10 mouse cellular contexts compared by ENCODE assay signal in the genomic region with DNA sequence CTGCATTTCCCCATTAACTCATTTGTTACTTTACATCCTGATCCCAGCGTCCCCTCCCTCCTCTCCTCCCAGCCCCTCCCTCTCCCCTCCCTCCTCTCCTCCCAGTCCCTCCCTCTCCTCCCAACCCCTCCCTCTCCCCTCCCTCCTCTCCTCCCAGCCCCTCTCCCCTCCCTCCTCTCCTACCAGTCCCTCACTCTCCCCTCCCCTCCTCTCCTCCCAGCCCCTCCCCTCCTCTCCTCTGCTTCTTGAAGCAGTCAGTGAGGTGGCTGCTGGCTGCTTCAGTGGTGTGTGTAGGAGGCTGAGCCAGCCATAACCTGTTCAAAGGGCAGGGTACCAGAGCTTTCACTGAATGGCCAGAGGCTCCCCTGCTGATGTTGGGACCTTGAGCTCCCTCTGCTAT. TPM values are rescaled to one million over a fixed set of nuclear protein-coding genes. Genes with fewer than 3 reads are reported as not detected.
A peak's percentile ranks its signal among the peaks of the same experiment; 100 is the strongest.
DNase-seq lines count a peak whose midpoint lies in the region; ATAC-seq and TF ChIP-seq lines count a peak whose summit lies in the region.
"Had no signal": no experiment of that assay in that cellular context is flagged by ENCODE, and none has a peak within 500 bp of the region (broad histone marks: within the 10 kb centered on the region; RNA-seq: fewer than 3 reads in every experiment).

No protein-coding gene starts in this region.

- TF ChIP-seq EP300 in MEL (IDR thresholded peaks at IDR 0.05; ENCODE audit: low read depth in 1 of 2, low read length in 2 of 2): no peak
- TF ChIP-seq EP300 in heart, adult 2 months (IDR thresholded peaks at IDR 0.05; ENCODE audit: insufficient read depth, low read depth, low read length): no peak

- no peaks in the 10 kb centered on the region for H3K79me2 ChIP-seq in MEL (ENCODE audit: control insufficient read depth, insufficient read depth, low read length, poor library complexity)
- H3K79me2 ChIP-seq in heart, adult 2 months (replicated peaks; ENCODE audit: control insufficient read depth, insufficient read depth, low read length): no peaks in the 10 kb centered on the region

- TF ChIP-seq POLR2A in MEL (IDR thresholded peaks at IDR 0.05; ENCODE audit: control insufficient read depth in 1 of 2, insufficient read depth in 1 of 2, low read depth in 1 of 2, low read length in 2 of 2, poor library complexity in 1 of 2): no peak
- TF ChIP-seq POLR2A in kidney, adult 2 months (IDR thresholded peaks at IDR 0.05; ENCODE audit: low read depth, low read length): no peak
- no peak for TF ChIP-seq POLR2A in heart, adult 2 months (IDR thresholded peaks at IDR 0.05; ENCODE audit: insufficient read depth, low read depth, low read length)

- H3K27me3 ChIP-seq in forebrain, embryonic 11.5 days (ENCODE audit: control insufficient read depth, insufficient read depth, low read length): no peaks in the 10 kb centered on the region
- H3K27me3 ChIP-seq in forebrain, embryonic 15.5 days: no peaks in the 10 kb centered on the region
- H3K27me3 ChIP-seq in MEL (ENCODE audit: control insufficient read depth in 1 of 2, insufficient read depth in 2 of 2, low read length in 2 of 2): no peaks in the 10 kb centered on the region
- no peaks in the 10 kb centered on the region for H3K27me3 ChIP-seq in kidney, adult 2 months (replicated peaks; ENCODE audit: control insufficient read depth, insufficient read depth, low read length)
- no peaks in the 10 kb centered on the region for H3K27me3 ChIP-seq in liver, embryonic 16.5 days (ENCODE audit: control insufficient read depth, insufficient read depth, low read depth, low read length)
- H3K27me3 ChIP-seq in heart, adult 2 months (ENCODE audit: control insufficient read depth, insufficient read depth, low read length): no peaks in the 10 kb centered on the region

- intact Hi-C loops in heart, adult 2 months (cut with DNase I): loop anchor here (10.0 kb wide), 1 partner anchor 1207 kb away; a partner anchor contains a TSS

- no peaks in the 10 kb centered on the region for H3K9me3 ChIP-seq in forebrain, embryonic 11.5 days (ENCODE audit: control insufficient read depth, low read length)
- no peaks in the 10 kb centered on the region for H3K9me3 ChIP-seq in forebrain, embryonic 15.5 days
- H3K9me3 ChIP-seq in MEL (replicated peaks; ENCODE audit: insufficient read depth, low read length): no peaks in the 10 kb centered on the region
- H3K9me3 ChIP-seq in liver, embryonic 16.5 days (replicated peaks; ENCODE audit: control insufficient read depth, low read length): no peaks in the 10 kb centered on the region

- H3K4me2 ChIP-seq in forebrain, embryonic 11.5 days (ENCODE audit: low read depth, low read length, severe bottlenecking): no peak overlapping the region
- no peak overlapping the region for H3K4me2 ChIP-seq in forebrain, embryonic 15.5 days (replicated peaks)
- no peak overlapping the region for H3K4me2 ChIP-seq in liver, embryonic 16.5 days (ENCODE audit: low read depth, low read length)

- no peak overlapping the region for H3K4me3 ChIP-seq in forebrain, embryonic 11.5 days (ENCODE audit: low read depth, low read length)
- H3K4me3 ChIP-seq in forebrain, embryonic 15.5 days: no peak overlapping the region
- H3K4me3 ChIP-seq in MEL (ENCODE audit: control insufficient read depth in 1 of 2, insufficient read depth in 1 of 2, low read depth in 2 of 2, low read length in 2 of 2): no peak overlapping the region
- no peak overlapping the region for H3K4me3 ChIP-seq in kidney, adult 2 months (ENCODE audit: insufficient read depth, low read depth, low read length)
- no peak overlapping the region for H3K4me3 ChIP-seq in liver, embryonic 16.5 days (ENCODE audit: low read depth, low read length)
- no peak overlapping the region for H3K4me3 ChIP-seq in heart, adult 2 months

- no peak overlapping the region for H3K27ac ChIP-seq in forebrain, embryonic 11.5 days (ENCODE audit: low read depth, low read length)
- no peak overlapping the region for H3K27ac ChIP-seq in forebrain, embryonic 15.5 days (replicated peaks)
- no peak overlapping the region for H3K27ac ChIP-seq in MEL (ENCODE audit: control insufficient read depth, low read depth, low read length)
- H3K27ac ChIP-seq in kidney, adult 2 months (ENCODE audit: insufficient read depth, low read depth, low read length): no peak overlapping the region
- no peak overlapping the region for H3K27ac ChIP-seq in liver, embryonic 16.5 days (ENCODE audit: low read length)
- H3K27ac ChIP-seq in heart, adult 2 months: no peak overlapping the region

- no peak for TF ChIP-seq RAD21 in MEL (IDR thresholded peaks at IDR 0.05; ENCODE audit: low read depth, low read length)

- 31% methylated on average over 1 of the region's 1 CpGs for WGBS in forebrain, embryonic 11.5 days
- 22% methylated on average over 1 of the region's 1 CpGs for WGBS in forebrain, embryonic 15.5 days
- WGBS in kidney, adult 2 months: 23% methylated on average over 1 of the region's 1 CpGs
- 12% methylated on average over 1 of the region's 1 CpGs for WGBS in liver, embryonic 16.5 days (ENCODE audit: insufficient replicate concordance)
- WGBS in heart, adult 2 months: 43% methylated on average over 1 of the region's 1 CpGs

- H3K4me1 ChIP-seq in forebrain, embryonic 11.5 days (replicated peaks; ENCODE audit: control insufficient read depth, insufficient read depth, low read length): peaks cover 4% of the 10 kb centered on the region; the same call in 1 of the 2 replicates
- H3K4me1 ChIP-seq in forebrain, embryonic 15.5 days: peaks cover 8% of the 10 kb centered on the region
- no peaks in the 10 kb centered on the region for H3K4me1 ChIP-seq in MEL (ENCODE audit: control insufficient read depth in 1 of 2, insufficient read depth in 2 of 2, low read length in 2 of 2)
- no peaks in the 10 kb centered on the region for H3K4me1 ChIP-seq in kidney, adult 2 months (ENCODE audit: control insufficient read depth, insufficient read depth, low read length)
- H3K4me1 ChIP-seq in liver, embryonic 16.5 days (ENCODE audit: control insufficient read depth, low read depth, low read length): peaks cover 9% of the 10 kb centered on the region
- peaks cover 2% of the 10 kb centered on the region; the same call in 1 of the 2 replicates for H3K4me1 ChIP-seq in heart, adult 2 months (ENCODE audit: control insufficient read depth, insufficient read depth, low read length)

- H3K36me3 ChIP-seq in forebrain, embryonic 11.5 days (ENCODE audit: control insufficient read depth, insufficient read depth, low read length): no peaks in the 10 kb centered on the region; the same call in 1 of the 2 replicates
- peaks cover 40% of the 10 kb centered on the region for H3K36me3 ChIP-seq in forebrain, embryonic 15.5 days
- no peaks in the 10 kb centered on the region; a peak in 2 of 4 replicates for H3K36me3 ChIP-seq in MEL (ENCODE audit: control insufficient read depth in 1 of 2, insufficient read depth in 2 of 2, low read length in 2 of 2)
- H3K36me3 ChIP-seq in kidney, adult 2 months (ENCODE audit: control insufficient read depth, insufficient read depth, low read length): 0 out of 2 replicates have a peak, but pooled peaks cover 4% of the 10 kb centered on the region
- H3K36me3 ChIP-seq in liver, embryonic 16.5 days (ENCODE audit: control insufficient read depth, insufficient read depth): peaks cover 16% of the 10 kb centered on the region
- no peaks in the 10 kb centered on the region for H3K36me3 ChIP-seq in heart, adult 2 months (ENCODE audit: control insufficient read depth, insufficient read depth, low read length)

- peak; percentile 86 for DNase-seq in forebrain, embryonic 11.5 days (ENCODE audit: low spot score)
- DNase-seq in MEL (ENCODE audit: low read depth, low spot score): peak; percentile 70
- peak; percentile 86 for DNase-seq in kidney, adult 2 months
- DNase-seq in heart, adult 2 months: no peak
- no peak for DNase-seq in urinary bladder, adult 2 months (ENCODE audit: low spot score)
- no peak for DNase-seq in left cerebral cortex, adult 18-20 months (ENCODE audit: low spot score in 2 of 2)
- DNase-seq: adrenal gland, postnatal 10 days; thymus, adult 18-20 months had no signal

- TF ChIP-seq CTCF in MEL (IDR thresholded peaks at IDR 0.05 in 2 of 3, conservative IDR thresholded peaks at IDR 0.05 in 1 of 3; ENCODE audit: control insufficient read depth in 1 of 3, insufficient read depth in 1 of 3, low read depth in 2 of 3, low read length in 3 of 3, poor library complexity in 1 of 3, severe bottlenecking in 1 of 3): no peak
- no peak for TF ChIP-seq CTCF in kidney, adult 2 months (conservative IDR thresholded peaks at IDR 0.05; ENCODE audit: insufficient read depth, insufficient read length, low read depth, low read length)
- TF ChIP-seq CTCF in heart, adult 2 months (IDR thresholded peaks at IDR 0.05): no peak

- ATAC-seq in forebrain, embryonic 11.5 days (replicated peaks; ENCODE audit: low FRiP score): 0 out of 2 replicates have a peak, but pooled peaks have one; percentile 19
- no peak for ATAC-seq in forebrain, embryonic 15.5 days (replicated peaks)
- peak; percentile 55 for ATAC-seq in liver, embryonic 16.5 days (ENCODE audit: low read depth)

- no peak overlapping the region for H3K9ac ChIP-seq in forebrain, embryonic 11.5 days (ENCODE audit: low read length)
- H3K9ac ChIP-seq in forebrain, embryonic 15.5 days (replicated peaks): no peak overlapping the region
- H3K9ac ChIP-seq in MEL (ENCODE audit: control insufficient read depth, low read depth, low read length, poor library complexity, severe bottlenecking): no peak overlapping the region
- H3K9ac ChIP-seq in liver, embryonic 16.5 days (ENCODE audit: low read depth, low read length): no peak overlapping the region
- H3K9ac ChIP-seq in heart, adult 2 months (ENCODE audit: low read depth, low read length): no peak overlapping the region

RNA-seq across cellular contexts. Expression of a gene that starts 12.0 kb away (rescaled TPM):
- 12.8 and 13.1 TPM in 2 replicates for polyA plus RNA-seq in forebrain, embryonic 11.5 days (2014; fragmentation: Nextera tagmentation; extraction: Ambion mirVana)
- polyA plus RNA-seq in forebrain, embryonic 15.5 days (2015; fragmentation: Nextera tagmentation; extraction: Ambion mirVana): 15.0 and 15.1 TPM in 2 replicates
- total RNA-seq in MEL (2012; rRNA removed): 4.4 and 5.1 TPM in 2 replicates
- polyA plus RNA-seq in MEL (2012; ENCODE audit: insufficient read depth in 1 of 2, insufficient read length in 2 of 2, low read depth in 1 of 2, low replicate concordance in 2 of 2, missing spikeins in 1 of 2): 10 to 100 TPM in 1 of 2 experiments, not detected in 1; 13.5 TPM
- 37.4 and 45.6 TPM in 2 replicates for polyA plus RNA-seq in kidney, adult 2 months (2012; rRNA removed)
- 4.6 and 5.2 TPM in 2 replicates for polyA plus RNA-seq in liver, embryonic 16.5 days (2015; fragmentation: Nextera tagmentation; extraction: Ambion mirVana)
- 1 to 10 TPM; 5.4 to 6.4 TPM for total RNA-seq in heart, adult 2 months (2021)
- 13.0 and 23.6 TPM in 2 replicates for polyA plus RNA-seq in heart, adult 2 months (2012; rRNA removed)
- polyA plus RNA-seq in urinary bladder, adult 2 months (2012; rRNA removed): 17.1 and 18.6 TPM in 2 replicates
- total RNA-seq in left cerebral cortex, adult 18-20 months (2021): 10 to 100 TPM; 18.3 to 20.5 TPM

RNA-seq across cellular contexts. Expression of a gene that starts 50.5 kb away (rescaled TPM):
- 5.0 and 6.1 TPM in 2 replicates for polyA plus RNA-seq in forebrain, embryonic 11.5 days (2014; fragmentation: Nextera tagmentation; extraction: Ambion mirVana)
- 3.9 TPM in 2 replicates for polyA plus RNA-seq in forebrain, embryonic 15.5 days (2015; fragmentation: Nextera tagmentation; extraction: Ambion mirVana)
- total RNA-seq in MEL (2012; rRNA removed): 8.2 and 9.1 TPM in 2 replicates
- polyA plus RNA-seq in MEL (2012; ENCODE audit: insufficient read depth in 1 of 2, insufficient read length in 2 of 2, low read depth in 1 of 2, low replicate concordance in 2 of 2, missing spikeins in 1 of 2): 10 to 100 TPM in 1 of 2 experiments, not detected in 1; 20.2 TPM
- polyA plus RNA-seq in kidney, adult 2 months (2012; rRNA removed): 11.6 and 12.4 TPM in 2 replicates
- polyA plus RNA-seq in liver, embryonic 16.5 days (2015; fragmentation: Nextera tagmentation; extraction: Ambion mirVana): 0.85 and 0.97 TPM in 2 replicates
- 10 to 100 TPM; 13.2 to 13.8 TPM for total RNA-seq in heart, adult 2 months (2021)
- polyA plus RNA-seq in heart, adult 2 months (2012; rRNA removed): 9.2 and 9.5 TPM in 2 replicates
- polyA plus RNA-seq in urinary bladder, adult 2 months (2012; rRNA removed): 13.8 and 21.3 TPM in 2 replicates
- 10 to 100 TPM; 40.8 to 41.1 TPM for total RNA-seq in left cerebral cortex, adult 18-20 months (2021)

Comparison
In these comparisons a context has a peak if more than half of its experiments do, and no peak if none do; other contexts are left out.
1. DNase-seq: peak in forebrain, embryonic 11.5 days (single experiment), MEL (single experiment) and kidney, adult 2 months (single experiment); none in heart, adult 2 months (0 of 2), urinary bladder, adult 2 months (single experiment) and left cerebral cortex, adult 18-20 months (0 of 2).